Mouse (Mus musculus) E14TG2a.4 (cell line): Measurements from ENCODE around the gene Tmem177.

Source experiments
- CTCF ChIP-seq: conservative IDR thresholded peaks from 2 replicates; pipeline ENCODE4 v1.5.1; 2014; ENCODE audit warnings: low read length
- NANOG ChIP-seq: IDR thresholded peaks from 2 replicates; pipeline ENCODE4 v1.6.1; 2014; ENCODE audit warnings: borderline replicate concordance, low read length, mixed read lengths
- POU5F1 ChIP-seq: IDR thresholded peaks from 2 replicates; pipeline ENCODE4 v1.6.1; 2014; ENCODE audit warnings: low read length, borderline replicate concordance

GRCm38 (mm10) chr1:119929715-119930114, 16.7 kb upstream of the Tmem177 start:
- TF ChIP-seq CTCF = peak; percentile 13; the same call in 1 of the 2 replicates
- TF ChIP-seq NANOG = no peak
- TF ChIP-seq POU5F1 = no peak
